Mouse (Mus musculus) myocyte (in vitro differentiated cells): ENCODE measurements around the gene Rrad. TPM values are rescaled to one million over a fixed set of nuclear protein-coding genes. Genes with fewer than 3 reads are reported as not detected.

Experiments
- H3K27me3 ChIP-seq: one replicate; pipeline ENCODE4 v1.6.1; 2011; ENCODE audit not compliant: control insufficient read depth, insufficient read depth, insufficient read length
- H3K36me3 ChIP-seq: one replicate; pipeline ENCODE4 v1.6.1; 2011; ENCODE audit not compliant: control insufficient read depth, insufficient read depth
- H3K4me2 ChIP-seq: one replicate; pipeline ENCODE4 v1.6.1; 2011; ENCODE audit warnings: low read depth, control low read depth
- H3K4me3 ChIP-seq: one replicate; pipeline ENCODE4 v1.5.1; 2011; ENCODE audit warnings: mild to moderate bottlenecking, control low read depth, moderate library complexity
- H3K79me2 ChIP-seq: one replicate; pipeline ENCODE4 v1.6.1; 2011; ENCODE audit not compliant: control insufficient read depth, insufficient read depth
- H3ac ChIP-seq: one replicate; pipeline ENCODE4 v1.6.1; 2011; ENCODE audit not compliant: control insufficient read depth, insufficient read length
- CEBPB ChIP-seq: IDR thresholded peaks from 2 replicates; pipeline ENCODE4 v1.6.1; 2011; ENCODE audit warnings: mild to moderate bottlenecking, moderate library complexity; ENCODE audit not compliant: poor library complexity, insufficient read depth, severe bottlenecking
- E2F4 ChIP-seq: IDR thresholded peaks from one replicate; pipeline ENCODE4 v1.6.1; 2011; ENCODE audit warnings: mild to moderate bottlenecking, control low read depth, moderate library complexity; ENCODE audit not compliant: insufficient read depth
- MAX ChIP-seq: IDR thresholded peaks from one replicate; pipeline ENCODE4 v1.6.1; 2011; ENCODE audit warnings: low read depth, mild to moderate bottlenecking, control low read depth
- MYOD1 ChIP-seq, 3 experiments: IDR thresholded peaks; one replicate each; pipeline ENCODE4 v1.6.1; 2011; ENCODE audit warnings: control low read depth in 2 of 3, low read depth in 2 of 3, mild to moderate bottlenecking in 2 of 3, moderate library complexity in 1 of 3; ENCODE audit not compliant: insufficient read length in 2 of 3, control insufficient read depth in 1 of 3
- MYOG ChIP-seq, 3 experiments: IDR thresholded peaks; one replicate each; pipeline ENCODE4 v1.6.1; 2011; ENCODE audit warnings: control low read depth in 2 of 3, low read depth in 2 of 3, mild to moderate bottlenecking in 2 of 3; ENCODE audit not compliant: insufficient read length in 2 of 3, control insufficient read depth in 1 of 3, insufficient read depth in 1 of 3
- POLR2A ChIP-seq: IDR thresholded peaks from one replicate; pipeline ENCODE4 v1.6.1; 2011; ENCODE audit warnings: low read depth, mild to moderate bottlenecking, control low read depth, moderate library complexity; ENCODE audit not compliant: insufficient read length
- POLR2AphosphoS2 ChIP-seq: IDR thresholded peaks from one replicate; pipeline ENCODE4 v1.6.1; 2011; ENCODE audit warnings: low read depth, control low read depth; ENCODE audit not compliant: insufficient read length
- REST ChIP-seq: IDR thresholded peaks from one replicate; pipeline ENCODE4 v1.6.1; 2011; ENCODE audit warnings: mild to moderate bottlenecking, control low read depth, moderate library complexity; ENCODE audit not compliant: insufficient read depth, insufficient read length
- SRF ChIP-seq: IDR thresholded peaks from one replicate; pipeline ENCODE4 v1.6.1; 2011; ENCODE audit warnings: low read depth; ENCODE audit not compliant: control insufficient read depth, insufficient read length
- TCF12 ChIP-seq: IDR thresholded peaks from one replicate; pipeline ENCODE4 v1.6.1; 2011; ENCODE audit warnings: mild to moderate bottlenecking, control low read depth; ENCODE audit not compliant: poor library complexity, insufficient read depth, severe bottlenecking
- TCF3 ChIP-seq: IDR thresholded peaks from one replicate; pipeline ENCODE4 v1.6.1; 2011; ENCODE audit warnings: low read depth, control low read depth; ENCODE audit not compliant: insufficient read length
- USF1 ChIP-seq: IDR thresholded peaks from one replicate; pipeline ENCODE4 v1.6.1; 2011; ENCODE audit warnings: low read depth, mild to moderate bottlenecking, control low read depth, moderate library complexity
- polyA plus RNA-seq: library from polyadenylated mRNA; unstranded; fragments of >200 nt; fragmentation: generic; extraction: Trizol; gene quantifications from one replicate; pipeline ENCODE4 v1.2.1, GENCODE M21; 2012; ENCODE audit warnings: missing spikeins

Gene Rrad
- polyA plus RNA-seq, 1 experiment = 17.9 TPM

GRCm38 (mm10) chr8:104641426-104642323, 10.5 kb upstream of the Rrad start, which contains the start of gene Ciao2b:
Ciao2b (minus strand) TSS chr8:104641965.
- Histone ChIP-seq H3K36me3 (peaks cover 4% of the 10 kb centered on the region), H3K4me3 (peak within 1 kb of the TSS; percentile 98), H3K4me2 (peak within 1 kb of the TSS; percentile 98), H3ac (peak within 1 kb of the TSS; percentile 51), H3K79me2 (peaks cover 13% of the 10 kb centered on the region), H3K27me3 (no peaks in the 10 kb centered on the region)
- TF ChIP-seq POLR2AphosphoS2 (peak; percentile 77), TCF12 (no peak), POLR2A (peak; percentile 80), E2F4 (no peak), USF1 (no peak), MYOG (IDR thresholded peaks at IDR 0.05; ENCODE audit: control insufficient read depth in 1 of 3, insufficient read depth in 1 of 3, insufficient read length in 2 of 3, low read depth in 2 of 3) (peak in 1 of 3 experiments; percentile 42), SRF (no peak), CEBPB (no peak), TCF3 (no peak), MAX (no peak), REST (no peak), MYOD1 (IDR thresholded peaks at IDR 0.05; ENCODE audit: control insufficient read depth in 1 of 3, insufficient read length in 2 of 3, low read depth in 2 of 3) (peak in 1 of 3 experiments; percentile 21)

- TF ChIP-seq MAX = no peak
- no peak for TF ChIP-seq MYOD1 (IDR thresholded peaks at IDR 0.05; ENCODE audit: control insufficient read depth in 1 of 3, insufficient read length in 2 of 3, low read depth in 2 of 3)
- TF ChIP-seq TCF12 = no peak
- TF ChIP-seq SRF = no peak
- no peak for TF ChIP-seq REST
- peak; percentile 9 for TF ChIP-seq POLR2AphosphoS2
- no peak for TF ChIP-seq E2F4
- peak overlapping the region; percentile 74 for H3K4me2 ChIP-seq
- no peaks in the 10 kb centered on the region for H3K27me3 ChIP-seq
- peak overlapping the region; percentile 51 for H3ac ChIP-seq
- peaks cover 13% of the 10 kb centered on the region for H3K79me2 ChIP-seq
- peaks cover 4% of the 10 kb centered on the region for H3K36me3 ChIP-seq
- H3K4me3 ChIP-seq = peak overlapping the region; percentile 98
Observed at GRCm38 (mm10) chr8:104640831-104641370, 9.8 kb upstream of the Rrad start.

- Histone ChIP-seq H3K27me3 (no peaks in the 10 kb centered on the region), H3K79me2 (peaks cover 13% of the 10 kb centered on the region), H3ac (peak overlapping the region; percentile 51), H3K36me3 (peaks cover 4% of the 10 kb centered on the region), H3K4me3 (peak overlapping the region; percentile 98), H3K4me2 (peak overlapping the region; percentile 74)
- TF ChIP-seq MYOG (IDR thresholded peaks at IDR 0.05; ENCODE audit: control insufficient read depth in 1 of 3, insufficient read depth in 1 of 3, insufficient read length in 2 of 3, low read depth in 2 of 3) = no peak
- no peak for TF ChIP-seq MYOD1 (IDR thresholded peaks at IDR 0.05; ENCODE audit: control insufficient read depth in 1 of 3, insufficient read length in 2 of 3, low read depth in 2 of 3)
- TF ChIP-seq CEBPB = no peak
- no peak for TF ChIP-seq SRF
Observed at GRCm38 (mm10) chr8:104640241-104640640, 9.1 kb upstream of the Rrad start.

DNA sequence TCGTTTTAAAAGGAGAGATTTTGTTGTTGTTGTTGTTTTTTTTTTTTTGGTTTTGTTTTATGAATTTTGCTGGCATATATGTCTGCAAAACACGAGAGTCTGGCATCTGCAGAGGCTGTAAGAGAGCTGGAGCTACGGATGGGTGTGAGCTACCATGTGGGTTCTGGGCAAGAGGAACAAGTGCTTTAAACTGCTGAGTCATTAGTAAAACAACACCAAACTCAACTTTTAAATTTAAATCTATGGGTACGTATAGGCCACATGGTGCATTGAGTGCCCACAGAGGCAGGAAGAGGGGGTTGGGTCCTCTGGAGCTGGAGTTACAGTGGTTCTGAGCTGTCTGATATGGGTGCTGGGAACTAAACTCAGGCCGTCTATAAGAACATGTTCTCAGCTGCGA, 6.9 kb upstream of the Rrad start:
- Histone ChIP-seq H3K4me3 (no peak overlapping the region), H3K36me3 (peaks cover 4% of the 10 kb centered on the region), H3K4me2 (no peak overlapping the region), H3K79me2 (peaks cover 13% of the 10 kb centered on the region), H3ac (no peak overlapping the region), H3K27me3 (no peaks in the 10 kb centered on the region)
- TF ChIP-seq USF1 = no peak
- TF ChIP-seq POLR2A = no peak
- no peak for TF ChIP-seq SRF
- TF ChIP-seq E2F4 = no peak
- no peak for TF ChIP-seq TCF3
- TF ChIP-seq MYOG (IDR thresholded peaks at IDR 0.05; ENCODE audit: control insufficient read depth in 1 of 3, insufficient read depth in 1 of 3, insufficient read length in 2 of 3, low read depth in 2 of 3) = no peak
- no peak for TF ChIP-seq REST
- no peak for TF ChIP-seq TCF12
